Mouse (Mus musculus) forebrain, embryonic 11.5 days (tissue): Measurements from ENCODE around the gene Esf1. TPM values are rescaled to one million over a fixed set of nuclear protein-coding genes. Genes with fewer than 3 reads are reported as not detected.
A peak's percentile ranks its signal among the peaks of the same experiment; 100 is the strongest.
"Not testable (repeated sequence)": the region's sequence is repeated elsewhere in the genome, so short reads cannot be mapped to it uniquely, and the experiment has no call there.

ENCODE experiments used
- ATAC-seq: fragments of 200-750 bp; cut with Nextera tagmentation; replicated peaks from 2 replicates; pipeline ENCODE4 v1.8.0; 2017; ENCODE audit warnings: moderate TSS enrichment; ENCODE audit not compliant: low FRiP score
- DNase-seq: peaks from one replicate; pipeline ENCODE4 v3.0.0-alpha.2; 2017; ENCODE audit warnings: low spot score
- H3K27ac ChIP-seq: fragments of 300-500 bp; sonication (generic); 2 replicates; pipeline ENCODE4 v1.5.1; 2014; ENCODE audit warnings: low read depth, low read length
- H3K27me3 ChIP-seq: fragments of 300-500 bp; sonication (generic); 2 replicates; pipeline ENCODE4 v1.6.1; 2014; ENCODE audit warnings: mild to moderate bottlenecking, low read length, mixed read lengths; ENCODE audit not compliant: control insufficient read depth, insufficient read depth
- H3K36me3 ChIP-seq: fragments of 300-500 bp; sonication (generic); 2 replicates; pipeline ENCODE4 v1.6.1; 2014; ENCODE audit warnings: mild to moderate bottlenecking, low read length, moderate library complexity, mixed read lengths; ENCODE audit not compliant: control insufficient read depth, insufficient read depth
- H3K4me1 ChIP-seq: fragments of 300-500 bp; sonication (generic); replicated peaks from 2 replicates; pipeline ENCODE4 v1.6.1; 2014; ENCODE audit warnings: low read length, mixed read lengths; ENCODE audit not compliant: control insufficient read depth, insufficient read depth
- H3K4me2 ChIP-seq: fragments of 300-500 bp; sonication (generic); 2 replicates; pipeline ENCODE4 v1.6.1; 2014; ENCODE audit warnings: low read depth, mild to moderate bottlenecking, low read length, moderate library complexity, mixed read lengths; ENCODE audit not compliant: severe bottlenecking
- H3K4me3 ChIP-seq: fragments of 300-500 bp; sonication (generic); 2 replicates; pipeline ENCODE4 v1.5.1; 2014; ENCODE audit warnings: low read depth, low read length
- H3K9ac ChIP-seq: fragments of 300-500 bp; sonication (generic); 2 replicates; pipeline ENCODE4 v1.6.1; 2014; ENCODE audit warnings: low read length
- H3K9me3 ChIP-seq: fragments of 300-500 bp; sonication (generic); 2 replicates; pipeline ENCODE4 v1.6.1; 2016; ENCODE audit warnings: low read length, mixed read lengths; ENCODE audit not compliant: control insufficient read depth
- WGBS: fragments of 180-500 bp; shearing (Covaris S2); extraction: QIAGEN DNeasy Blood & Tissue Kit; methylation state at CpG from one replicate; pipeline ENCODE4 v1.1.7; 2014; 5-methylcytosine and 5-hydroxymethylcytosine counted together
- polyA plus RNA-seq: library from polyadenylated mRNA; unstranded; fragments of >200 nt; fragmentation: Nextera tagmentation; extraction: Ambion mirVana; gene quantifications from 2 replicates; pipeline ENCODE4 v1.2.1, GENCODE M21; 2014

Esf1 gene
- polyA plus RNA-seq, 1 experiment from 2014 or later: 34.8 TPM

DNA sequence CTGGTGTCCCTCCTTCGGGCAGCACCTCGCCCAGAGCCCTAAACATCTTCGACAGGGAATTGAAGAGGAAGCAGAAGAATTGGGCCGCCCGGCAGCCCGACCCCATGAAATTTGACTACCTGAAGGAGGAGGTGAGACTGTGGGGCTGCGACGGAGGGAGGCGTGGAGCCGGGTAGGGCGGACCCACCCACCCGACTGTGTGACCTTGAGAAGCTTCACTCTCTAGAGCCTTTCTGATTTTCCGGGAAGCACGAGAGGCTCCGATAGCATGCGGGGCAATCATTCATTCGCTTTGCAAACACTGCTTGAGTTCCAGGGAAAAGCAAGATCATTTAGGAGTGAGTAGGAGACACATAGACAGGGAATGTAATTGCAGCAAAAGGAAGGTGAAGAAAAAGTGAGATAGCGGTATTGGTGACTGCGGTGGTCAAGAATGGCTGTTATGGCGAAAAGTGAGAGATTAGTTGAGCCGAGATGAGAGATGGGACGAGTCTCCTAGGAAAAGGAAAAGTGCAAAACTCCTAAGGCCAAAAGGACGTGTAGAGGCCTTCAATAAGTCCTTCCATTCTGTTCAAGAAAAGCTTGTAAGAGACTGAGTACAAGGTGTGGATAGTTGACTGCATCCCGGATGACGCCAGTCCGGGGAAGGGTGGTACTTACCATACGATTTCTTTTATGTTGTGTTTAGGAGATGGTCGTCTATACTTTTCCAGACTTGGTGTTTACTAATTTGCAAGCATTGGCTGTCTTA lies 614 bp upstream of the Esf1 start:
- H3K4me2 ChIP-seq: peak overlapping the region; percentile 71
- no peaks in the 10 kb centered on the region for H3K9me3 ChIP-seq
- H3K27ac ChIP-seq: no peak overlapping the region
- peaks cover 3% of the 10 kb centered on the region; the same call in 1 of the 2 replicates for H3K4me1 ChIP-seq
- DNase-seq: no peak
- 10% methylated on average over 28 of the region's 28 CpGs for WGBS
- no peaks in the 10 kb centered on the region for H3K36me3 ChIP-seq
- peak; percentile 85 for ATAC-seq
- peak overlapping the region; percentile 85 for H3K4me3 ChIP-seq
- no peaks in the 10 kb centered on the region for H3K27me3 ChIP-seq
- peak overlapping the region; percentile 86 for H3K9ac ChIP-seq

DNA sequence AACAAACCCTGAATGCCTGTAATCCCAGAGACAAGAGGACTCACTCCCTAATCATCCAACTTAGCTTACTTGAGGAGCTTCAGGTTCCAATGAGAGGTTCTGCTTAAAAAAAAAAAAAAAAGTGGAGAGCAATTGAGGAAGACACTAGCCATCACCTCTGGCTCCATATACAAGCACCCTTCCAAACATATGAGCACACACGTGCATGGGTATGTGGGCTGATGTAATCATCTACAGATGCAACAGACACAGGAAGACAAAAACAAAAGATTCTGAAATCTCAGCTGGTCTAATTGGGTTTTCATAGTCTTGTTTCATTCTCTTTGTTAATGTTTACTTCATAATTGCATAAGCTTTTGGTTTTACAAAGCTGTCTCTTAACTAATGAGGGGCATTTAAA lies 1.3 kb downstream of the Esf1 start:
- no peaks in the 10 kb centered on the region for H3K36me3 ChIP-seq
- no peaks in the 10 kb centered on the region for H3K27me3 ChIP-seq
- no peak overlapping the region for H3K4me2 ChIP-seq
- DNase-seq (no peak), ATAC-seq (no peak)
- H3K4me1 ChIP-seq: peaks cover 3% of the 10 kb centered on the region; the same call in 1 of the 2 replicates
- WGBS: 88% methylated on average over 1 of the region's 1 CpGs
- no peak overlapping the region for H3K4me3 ChIP-seq
- H3K9ac ChIP-seq: no peak overlapping the region
- no peaks in the 10 kb centered on the region for H3K9me3 ChIP-seq
- H3K27ac ChIP-seq: no peak overlapping the region

DNA sequence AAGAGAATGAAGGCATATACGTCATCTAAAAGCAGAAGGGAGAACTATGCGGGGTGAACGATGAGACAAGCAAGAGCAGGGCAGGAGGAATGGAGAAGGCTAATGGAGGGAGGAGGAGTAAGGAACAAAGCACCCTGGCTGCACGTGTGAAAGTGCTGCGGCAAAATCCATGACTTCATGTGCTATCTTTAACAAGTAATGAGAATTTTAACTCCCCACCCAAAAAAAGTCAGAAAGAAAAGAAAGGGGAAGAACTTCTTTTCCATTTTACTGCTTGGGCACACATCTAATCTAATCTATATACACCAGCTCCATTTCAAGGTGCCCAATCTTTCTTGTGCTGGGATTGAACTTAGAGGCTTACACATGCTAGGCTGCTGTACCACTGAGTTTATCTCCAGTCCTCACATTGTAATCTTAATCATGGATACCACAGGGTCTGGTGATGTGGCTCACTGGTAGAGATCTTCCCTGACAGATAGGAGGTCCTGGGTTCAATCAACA lies 7.0 kb downstream of the Esf1 start:
- no peaks in the 10 kb centered on the region for H3K9me3 ChIP-seq
- no peaks in the 10 kb centered on the region for H3K27me3 ChIP-seq
- no peaks in the 10 kb centered on the region for H3K36me3 ChIP-seq
- ATAC-seq: no peak
- H3K4me2 ChIP-seq: no peak overlapping the region
- H3K27ac ChIP-seq: no peak overlapping the region
- no peak overlapping the region for H3K4me3 ChIP-seq
- H3K4me1 ChIP-seq: no peaks in the 10 kb centered on the region
- no peak for DNase-seq
- WGBS: 93% methylated on average over 5 of the region's 5 CpGs
- no peak overlapping the region for H3K9ac ChIP-seq

DNA sequence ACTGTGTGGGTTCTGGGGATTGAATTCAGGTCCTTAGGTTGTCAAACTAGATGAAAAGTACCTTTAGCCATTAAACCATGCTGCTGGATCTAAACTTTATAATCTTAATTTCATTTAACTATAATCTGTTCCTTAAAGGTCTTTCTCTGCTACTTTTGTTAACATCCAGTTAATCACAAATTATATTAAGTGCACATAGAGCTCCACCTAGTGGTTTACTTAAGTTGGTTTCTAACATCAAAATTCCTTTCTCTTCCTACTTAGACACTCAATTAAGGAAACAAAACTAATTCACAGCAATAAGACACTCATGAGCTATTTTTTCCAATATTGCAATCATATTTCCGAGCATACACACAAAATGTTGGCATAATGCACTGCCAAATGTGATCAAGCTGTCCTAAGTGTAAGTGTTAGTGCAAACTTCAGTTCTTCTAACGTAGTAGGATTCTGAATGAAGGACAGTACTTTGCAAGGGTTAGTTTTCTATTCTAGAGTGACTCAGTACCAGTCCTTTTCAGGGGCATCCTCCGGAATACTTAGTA lies 11.1 kb downstream of the Esf1 start:
- ATAC-seq: no peak
- Histone ChIP-seq H3K4me2 (no peak overlapping the region), H3K9me3 (no peaks in the 10 kb centered on the region), H3K27ac (no peak overlapping the region), H3K36me3 (peaks cover 4% of the 10 kb centered on the region; the same call in 1 of the 2 replicates), H3K4me3 (no peak overlapping the region), H3K27me3 (no peaks in the 10 kb centered on the region), H3K9ac (no peak overlapping the region), H3K4me1 (no peaks in the 10 kb centered on the region)
- DNase-seq: no peak
- 83% methylated on average over 3 of the region's 3 CpGs for WGBS

DNA sequence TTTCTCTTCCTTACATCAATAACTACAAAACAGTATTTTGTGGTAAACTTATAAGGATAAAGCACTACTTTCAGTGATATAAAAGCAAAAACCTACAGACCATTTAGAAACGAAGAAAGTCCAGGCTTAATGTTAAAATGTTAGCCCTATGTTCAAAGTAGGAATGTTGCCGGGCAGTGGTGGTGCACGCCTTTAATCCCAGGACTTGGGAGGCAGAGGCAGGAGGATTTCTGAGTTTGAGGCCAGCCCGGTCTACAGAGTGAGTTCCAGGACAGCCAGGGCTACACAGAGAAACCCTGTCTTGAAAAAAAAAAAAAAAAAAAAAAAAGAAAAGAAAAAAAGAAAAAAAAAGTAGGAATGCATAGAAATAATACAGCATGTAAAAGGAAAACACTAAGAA lies 18.6 kb downstream of the Esf1 start, which contains the start of gene Gm17374:
TSS of gene Gm17374 (plus strand) at position 301 of the 400 bp plus-strand sequence.
- H3K4me3 ChIP-seq, H3K27ac ChIP-seq, H3K4me2 ChIP-seq, ATAC-seq, H3K9me3 ChIP-seq, H3K4me1 ChIP-seq, H3K27me3 ChIP-seq, H3K36me3 ChIP-seq, H3K9ac ChIP-seq, DNase-seq: not testable (repeated sequence)
- WGBS: 90% methylated on average over 4 of the region's 4 CpGs

DNA sequence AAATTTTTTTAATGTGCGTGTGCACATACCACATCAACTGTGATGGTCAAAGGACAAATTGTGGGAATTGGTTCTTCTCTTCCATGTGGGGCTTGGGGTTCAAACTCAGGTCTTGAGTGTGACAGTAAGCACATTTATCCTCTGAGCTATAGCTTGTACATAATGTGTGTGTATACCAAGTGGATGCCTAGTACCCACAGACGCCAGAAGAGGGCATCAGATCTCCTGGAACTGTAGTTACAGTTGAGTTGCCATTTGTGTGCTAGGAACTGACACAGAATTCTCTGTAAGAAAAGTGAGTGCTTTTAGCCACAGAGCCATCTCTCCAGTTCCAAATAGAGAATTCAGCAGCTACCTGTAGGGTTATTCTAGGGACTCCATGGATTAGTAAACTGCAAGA lies 44.8 kb downstream of the Esf1 start:
- H3K27me3 ChIP-seq: no peaks in the 10 kb centered on the region
- no peak overlapping the region for H3K4me3 ChIP-seq
- no peak overlapping the region for H3K9ac ChIP-seq
- no peak overlapping the region for H3K27ac ChIP-seq
- no peak overlapping the region for H3K4me2 ChIP-seq
- DNase-seq (no peak), ATAC-seq (no peak)
- H3K9me3 ChIP-seq: no peaks in the 10 kb centered on the region
- H3K4me1 ChIP-seq: no peaks in the 10 kb centered on the region
- 85% methylated on average over 2 of the region's 2 CpGs for WGBS
- no peaks in the 10 kb centered on the region; the same call in none of the 2 replicates for H3K36me3 ChIP-seq

DNA sequence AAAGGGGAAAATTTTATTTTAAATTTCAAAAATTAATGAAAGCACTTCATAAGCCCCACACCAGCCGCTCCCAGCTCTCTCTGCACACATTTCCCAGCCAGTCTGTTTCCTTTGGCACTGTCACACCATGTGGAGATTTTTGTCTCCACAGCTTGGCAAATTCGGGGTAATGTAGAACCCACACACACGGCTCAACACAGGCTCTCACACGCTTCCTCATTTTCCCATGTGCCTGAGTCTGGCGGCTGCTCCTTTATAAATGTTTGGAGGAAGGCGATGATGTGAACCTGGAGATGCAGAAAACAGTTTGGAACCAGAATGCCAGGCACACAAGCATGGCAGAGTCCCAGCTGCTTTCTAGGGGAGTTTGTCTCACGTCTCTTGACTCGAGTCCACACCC lies 56.5 kb downstream of the Esf1 start:
- no peak for DNase-seq
- 92% methylated on average over 8 of the region's 8 CpGs for WGBS

DNA sequence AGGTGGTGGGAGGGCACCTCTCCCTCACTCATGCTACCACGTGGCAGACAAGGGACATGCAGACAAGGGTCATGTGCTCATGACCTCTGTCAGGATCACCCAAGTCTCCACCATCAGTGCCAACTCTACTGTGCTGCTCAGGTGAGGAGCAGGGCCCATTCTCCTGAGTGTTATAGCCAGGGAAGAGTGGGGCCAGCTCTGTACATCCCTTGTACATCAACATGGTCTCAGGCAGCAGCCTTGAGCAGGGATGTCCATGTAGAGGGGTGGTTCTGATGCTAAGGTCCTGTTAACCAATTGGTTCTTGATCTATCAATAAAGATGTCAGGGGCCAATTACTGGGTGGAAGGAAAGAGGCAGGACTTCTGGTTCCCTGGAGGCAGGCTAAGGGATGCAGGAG lies 61.4 kb downstream of the Esf1 start:
- no peak for DNase-seq
- no peaks in the 10 kb centered on the region for H3K4me1 ChIP-seq
- no peak overlapping the region for H3K4me3 ChIP-seq
- WGBS: 29% methylated on average over 1 of the region's 1 CpGs
- H3K4me2 ChIP-seq: no peak overlapping the region
- H3K27ac ChIP-seq: no peak overlapping the region
- H3K36me3 ChIP-seq: no peaks in the 10 kb centered on the region
- no peak for ATAC-seq
- H3K9me3 ChIP-seq: no peaks in the 10 kb centered on the region
- no peak overlapping the region for H3K9ac ChIP-seq
- no peaks in the 10 kb centered on the region for H3K27me3 ChIP-seq

More for the DNA sequence above, 56.5 kb downstream of the Esf1 start:
- H3K4me2 ChIP-seq: no peak overlapping the region
- no peak overlapping the region for H3K4me3 ChIP-seq
- no peaks in the 10 kb centered on the region for H3K4me1 ChIP-seq
- no peaks in the 10 kb centered on the region for H3K36me3 ChIP-seq
- H3K27me3 ChIP-seq: no peaks in the 10 kb centered on the region
- no peak overlapping the region for H3K9ac ChIP-seq
- no peaks in the 10 kb centered on the region for H3K9me3 ChIP-seq
- H3K27ac ChIP-seq: no peak overlapping the region
- ATAC-seq: no peak
